Comparison of ENCODE assay signal across 17 mouse cellular contexts in genomic region chr10:117160099-117160498, GRCm38 (mm10). TPM values are rescaled to one million over a fixed set of nuclear protein-coding genes. Genes with fewer than 3 reads are reported as not detected.
A peak's percentile ranks its signal among the peaks of the same experiment; 100 is the strongest.
DNase-seq lines count a peak whose midpoint lies in the region; ATAC-seq lines count a peak whose summit lies in the region.
"Had no signal": no experiment of that assay in that cellular context is flagged by ENCODE, and none has a peak within 500 bp of the region (broad histone marks: within the 10 kb centered on the region; RNA-seq: fewer than 3 reads in every experiment).

No protein-coding gene starts in this region.

- H3K27me3 ChIP-seq in heart, embryonic 15.5 days, result no peaks in the 10 kb centered on the region
- H3K27me3 ChIP-seq in heart, embryonic 11.5 days (ENCODE audit: control insufficient read depth, insufficient read depth, low read length), result no peaks in the 10 kb centered on the region
- H3K27me3 ChIP-seq in heart, embryonic 10.5 days (ENCODE audit: insufficient read depth, poor library complexity, severe bottlenecking), result no peaks in the 10 kb centered on the region
- H3K27me3 ChIP-seq: forebrain, embryonic 13.5 days; hindbrain, embryonic 15.5 days had no signal

- no peaks in the 10 kb centered on the region for H3K9me3 ChIP-seq in heart, embryonic 15.5 days (replicated peaks)
- no peaks in the 10 kb centered on the region for H3K9me3 ChIP-seq in heart, embryonic 11.5 days (replicated peaks; ENCODE audit: control insufficient read depth, low read length)
- no peaks in the 10 kb centered on the region for H3K9me3 ChIP-seq in heart, embryonic 10.5 days
- H3K9me3 ChIP-seq: embryonic facial prominence, embryonic 10.5 days; forebrain, embryonic 13.5 days; hindbrain, embryonic 15.5 days had no signal

- 44% methylated on average over 11 of the region's 11 CpGs for WGBS in heart, embryonic 15.5 days
- WGBS in heart, embryonic 11.5 days (ENCODE audit: insufficient replicate concordance), result 47% methylated on average over 11 of the region's 11 CpGs
- 54% methylated on average over 11 of the region's 11 CpGs for WGBS in heart, embryonic 10.5 days

- H3K9ac ChIP-seq in heart, embryonic 15.5 days, result no peak overlapping the region
- no peak overlapping the region for H3K9ac ChIP-seq in heart, embryonic 11.5 days (ENCODE audit: low read depth, low read length)
- H3K9ac ChIP-seq: forebrain, embryonic 13.5 days; forebrain, postnatal 0 days; hindbrain, embryonic 15.5 days had no signal

- H3K4me2 ChIP-seq in heart, embryonic 15.5 days, result 0 out of 2 replicates have a peak overlapping the region, but pooled peaks have one; percentile 6
- no peak overlapping the region for H3K4me2 ChIP-seq in heart, embryonic 11.5 days
- H3K4me2 ChIP-seq: forebrain, embryonic 13.5 days; hindbrain, embryonic 15.5 days had no signal

- H3K4me1 ChIP-seq in heart, embryonic 15.5 days (replicated peaks), result peaks cover 5% of the 10 kb centered on the region
- H3K4me1 ChIP-seq in heart, embryonic 11.5 days (ENCODE audit: control insufficient read depth, insufficient read depth, low read length), result 0 out of 2 replicates have a peak, but pooled peaks cover 6% of the 10 kb centered on the region
- peaks cover 17% of the 10 kb centered on the region; the same call in 1 of the 2 replicates for H3K4me1 ChIP-seq in heart, embryonic 10.5 days
- H3K4me1 ChIP-seq: forebrain, embryonic 13.5 days; hindbrain, embryonic 15.5 days had no signal

- no peak for ATAC-seq in heart, embryonic 15.5 days (replicated peaks; ENCODE audit: insufficient number of reproducible peaks, insufficient read depth, low FRiP score, low read depth)
- no peak for ATAC-seq in heart, embryonic 11.5 days (replicated peaks; ENCODE audit: insufficient number of reproducible peaks, low FRiP score, low TSS enrichment)
- ATAC-seq: forebrain, embryonic 13.5 days; forebrain, postnatal 0 days; intestine, embryonic 16.5 days had no signal

- no peaks in the 10 kb centered on the region for H3K36me3 ChIP-seq in heart, embryonic 15.5 days
- H3K36me3 ChIP-seq in heart, embryonic 11.5 days (ENCODE audit: control insufficient read depth, insufficient read depth, low read length), result no peaks in the 10 kb centered on the region
- no peaks in the 10 kb centered on the region for H3K36me3 ChIP-seq in heart, embryonic 10.5 days
- H3K36me3 ChIP-seq: embryonic facial prominence, embryonic 10.5 days; hindbrain, embryonic 15.5 days had no signal

- peak overlapping the region; percentile 36; the same call in 1 of the 2 replicates for H3K27ac ChIP-seq in heart, embryonic 15.5 days
- no peak overlapping the region for H3K27ac ChIP-seq in heart, embryonic 11.5 days (ENCODE audit: low read depth, low read length)
- H3K27ac ChIP-seq in heart, embryonic 10.5 days, result no peak overlapping the region
- H3K27ac ChIP-seq: embryonic facial prominence, embryonic 10.5 days; forebrain, embryonic 13.5 days; hindbrain, embryonic 15.5 days had no signal

- peak; percentile 61 for DNase-seq in heart, postnatal 4 days
- no peak for DNase-seq in heart, embryonic 10.5 days (ENCODE audit: low spot score)
- peak; percentile 38 for DNase-seq in lung, postnatal 14 days
- DNase-seq in lung, postnatal 4 days, result no peak
- DNase-seq in thymus, adult 18-20 months, result no peak
- DNase-seq: adrenal gland, adult 8-10 months; adrenal gland, postnatal 36 days; cerebellum, adult 2 months; cerebellum, postnatal 10 days; forebrain, postnatal 0 days; gastrocnemius, postnatal 14 days had no signal

- H3K4me3 ChIP-seq in heart, embryonic 15.5 days, result no peak overlapping the region
- no peak overlapping the region for H3K4me3 ChIP-seq in heart, embryonic 11.5 days (ENCODE audit: low read depth, low read length)
- no peak overlapping the region for H3K4me3 ChIP-seq in heart, embryonic 10.5 days
- H3K4me3 ChIP-seq: embryonic facial prominence, embryonic 10.5 days; forebrain, embryonic 13.5 days; hindbrain, embryonic 15.5 days had no signal

RNA-seq across cellular contexts. Expression of gene Frs2, which starts 11.8 kb away (rescaled TPM):
- 14.8 and 14.9 TPM in 2 replicates for polyA plus RNA-seq in heart, embryonic 15.5 days (2015; fragmentation: Nextera tagmentation; extraction: Ambion mirVana)
- 27.1 and 30.4 TPM in 2 replicates for polyA plus RNA-seq in heart, embryonic 11.5 days (2014; fragmentation: Nextera tagmentation; extraction: Ambion mirVana)
- 10 to 100 TPM; 23.5 to 25.6 TPM for total RNA-seq in heart, postnatal 4 days (2021)
- 20.0 and 23.0 TPM in 2 replicates for polyA plus RNA-seq in heart, embryonic 10.5 days (2016; fragmentation: Nextera tagmentation; extraction: Ambion mirVana)

Comparison
In these comparisons a context has a peak if more than half of its experiments do, and no peak if none do; other contexts are left out.
1. DNase-seq: peak in heart, postnatal 4 days (single experiment) and lung, postnatal 14 days (single experiment); none in heart, embryonic 10.5 days (single experiment), lung, postnatal 4 days (0 of 2) and thymus, adult 18-20 months (0 of 2).